Mouse (Mus musculus) stomach, postnatal 0 days (tissue): Measurements from ENCODE around the gene Map2k5.

Experiments used
- CTCF ChIP-seq: IDR thresholded peaks from 2 replicates; pipeline ENCODE4 v1.5.1; 2016; ENCODE audit warnings: antibody characterized with exemption, low read depth, mild to moderate bottlenecking, moderate library complexity
- EP300 ChIP-seq: optimal IDR thresholded peaks from 2 replicates; pipeline ENCODE3; 2016; ENCODE audit warnings: antibody characterized with exemption

DNA sequence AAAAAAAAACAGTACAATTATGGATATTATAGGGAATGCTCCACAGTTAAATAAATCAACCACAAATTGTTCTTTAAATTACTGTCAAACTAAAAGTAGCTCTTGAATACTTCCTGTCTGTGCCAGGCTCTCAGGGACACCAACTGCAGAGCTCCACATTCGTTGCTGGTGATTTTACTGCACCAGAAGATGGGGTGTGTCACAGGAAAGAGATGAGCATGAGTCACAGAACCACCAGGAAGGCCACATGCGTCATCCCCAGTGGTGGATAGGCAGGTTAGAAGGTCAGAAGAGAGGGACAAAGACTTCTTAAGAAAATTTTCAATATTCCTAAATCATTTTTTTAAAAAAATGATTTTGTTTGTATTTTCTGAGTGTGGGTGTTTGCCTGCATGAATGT, 96.6 kb downstream of the Map2k5 start:
- TF ChIP-seq CTCF (no peak), EP300 (no peak)
